Mouse (Mus musculus): ENCODE measurements around the gene Klrc3.
"Not testable (repeated sequence)": the region's sequence is repeated elsewhere in the genome, so short reads cannot be mapped to it uniquely, and the experiment has no call there.

The Klrc3 gene

GRCm38 (mm10) chr6:129643237-129643636 lies at the start of gene Klrc3:
Gene Klrc3, minus strand, starts transcription at chr6:129643337.
- DNase-seq (ENCODE audit: low spot score): not testable (repeated sequence)

GRCm38 (mm10) chr6:129691436-129691835 lies 48.3 kb upstream of the Klrc3 start:
- not testable (repeated sequence) for DNase-seq (ENCODE audit: low spot score)

- no peak for DNase-seq (ENCODE audit: low spot score)
Measured at GRCm38 (mm10) chr6:129680379-129680778, 37.2 kb upstream of the Klrc3 start.

GRCm38 (mm10) chr6:129678873-129679272 lies 35.7 kb upstream of the Klrc3 start, which contains the start of gene Klrc1:
Gene Klrc1, minus strand, starts transcription at chr6:129678973.
- DNase-seq (ENCODE audit: low spot score): no peak

DNA sequence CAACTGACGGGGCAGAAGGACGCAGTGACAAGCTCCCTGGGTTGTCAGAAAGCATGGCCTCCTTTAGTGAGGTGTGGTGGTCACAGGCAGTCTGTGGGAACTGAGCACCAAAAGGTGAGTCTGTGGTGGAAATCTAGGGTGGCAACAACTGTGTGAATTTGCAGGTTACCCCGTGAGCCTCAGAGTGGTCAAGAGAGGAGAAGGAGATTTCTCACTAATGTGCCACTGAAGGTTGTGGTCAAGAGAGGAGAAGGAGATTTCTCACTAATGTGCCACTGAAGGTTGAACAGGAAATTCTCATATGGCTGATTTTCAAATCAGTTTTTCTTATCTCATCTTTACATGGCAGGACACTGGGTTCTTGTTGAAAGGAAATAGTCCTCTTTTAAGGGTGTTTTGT lies 18.2 kb upstream of the Klrc3 start:
- DNase-seq (ENCODE audit: low spot score): not testable (repeated sequence)

DNA sequence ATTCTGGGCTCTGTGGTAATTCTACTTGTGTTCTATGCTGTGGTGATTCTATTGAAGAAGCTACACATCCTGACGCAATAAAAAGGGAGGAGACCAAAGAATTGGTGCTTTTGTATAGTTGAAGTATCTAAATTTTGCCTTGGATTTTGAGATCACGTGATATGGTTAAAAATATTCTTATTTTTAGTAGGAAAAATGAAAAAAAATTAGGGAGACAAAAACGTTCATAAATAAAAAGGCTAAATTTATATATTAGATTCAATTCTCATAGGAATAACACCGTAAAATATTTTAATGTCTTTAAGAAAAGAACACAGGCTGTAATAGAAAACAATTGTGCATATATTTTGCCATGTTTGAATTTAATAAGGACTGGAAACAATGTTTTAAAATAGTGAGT lies 17.5 kb upstream of the Klrc3 start, which contains the start of gene Klrc2:
TSS of gene Klrc2 (minus strand) at position 101 of the 400 bp plus-strand sequence.
- DNase-seq (ENCODE audit: low spot score): not testable (repeated sequence)

DNA sequence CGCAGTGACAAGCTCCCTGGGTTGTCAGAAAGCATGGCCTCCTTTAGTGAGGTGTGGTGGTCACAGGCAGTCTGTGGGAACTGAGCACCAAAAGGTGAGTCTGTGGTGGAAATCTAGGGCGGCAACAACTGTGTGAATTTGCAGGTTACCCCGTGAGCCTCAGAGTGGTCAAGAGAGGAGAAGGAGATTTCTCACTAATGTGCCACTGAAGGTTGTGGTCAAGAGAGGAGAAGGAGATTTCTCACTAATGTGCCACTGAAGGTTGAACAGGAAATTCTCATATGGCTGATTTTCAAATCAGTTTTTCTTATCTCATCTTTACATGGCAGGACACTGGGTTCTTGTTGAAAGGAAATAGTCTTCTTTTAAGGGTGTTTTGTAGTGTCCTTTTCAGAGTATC lies 917 bp upstream of the Klrc3 start:
- not testable (repeated sequence) for DNase-seq (ENCODE audit: low spot score)

DNA sequence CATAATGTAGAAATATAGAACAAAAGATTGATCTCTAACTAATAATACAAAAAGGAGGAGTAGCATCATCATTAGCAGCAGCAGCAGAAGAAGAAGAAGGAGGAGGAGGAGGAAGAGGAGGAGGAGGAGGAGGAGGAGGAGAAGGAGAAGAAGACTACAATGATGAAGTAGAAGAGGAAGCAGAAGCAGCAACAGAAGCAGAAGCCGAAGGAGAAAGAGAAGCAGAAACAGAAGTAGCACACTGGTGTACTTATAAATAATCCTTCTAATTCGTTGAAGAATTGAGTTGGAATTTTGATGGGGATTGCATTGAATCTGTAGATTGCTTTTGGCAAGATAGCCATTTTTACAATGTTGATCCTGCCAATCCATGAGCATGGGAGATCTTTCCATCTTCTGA lies 12.1 kb downstream of the Klrc3 start:
- DNase-seq (ENCODE audit: low spot score): not testable (repeated sequence)

DNA sequence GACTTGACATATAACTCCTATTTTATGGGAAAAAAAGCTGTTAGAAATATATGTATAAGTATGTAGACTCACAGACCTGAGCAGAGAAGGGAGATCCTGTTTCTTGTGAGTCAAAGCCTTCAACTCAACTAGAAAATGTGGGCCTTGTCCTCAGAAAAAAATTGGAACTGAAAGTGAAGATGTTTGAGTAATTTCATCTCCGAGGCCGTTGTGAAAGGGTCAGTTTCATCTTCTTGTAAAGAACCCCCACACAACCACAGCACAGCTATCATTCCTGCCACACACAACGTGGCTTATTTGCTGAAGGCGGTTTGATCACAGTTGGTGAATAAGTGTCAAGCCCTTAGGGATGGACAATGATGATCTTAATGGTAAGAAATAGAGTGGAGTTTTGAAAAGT lies 19.4 kb downstream of the Klrc3 start, which contains the start of gene Klrk1:
TSS of gene Klrk1 (minus strand) at position 130 of the 400 bp plus-strand sequence.
- no peak for DNase-seq (ENCODE audit: low spot score)

GRCm38 (mm10) chr6:129608372-129608771 lies 34.8 kb downstream of the Klrc3 start:
- no peak for DNase-seq (ENCODE audit: low spot score)

DNA sequence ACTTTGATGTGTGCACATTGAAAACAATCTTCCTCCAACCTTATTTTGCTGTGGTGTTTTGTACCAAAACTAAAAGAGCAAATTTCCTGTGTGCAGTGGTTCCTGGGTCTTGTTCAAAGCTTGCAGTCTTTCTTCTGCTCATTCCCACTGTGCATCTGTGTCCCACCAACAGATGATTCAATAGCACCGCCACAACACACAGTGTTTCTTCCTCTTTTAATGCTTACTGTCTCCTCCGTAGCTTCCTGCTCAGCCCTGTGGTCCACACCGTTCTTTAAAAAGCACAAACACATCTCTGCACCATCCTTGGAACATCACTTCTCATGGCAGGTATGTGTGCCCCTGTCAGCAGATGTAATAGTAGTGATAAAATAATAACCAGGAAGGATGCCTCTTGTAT lies 51.6 kb downstream of the Klrc3 start, which contains the start of gene Klrd1:
TSS of gene Klrd1 (plus strand) at position 275 of the 400 bp plus-strand sequence.
- no peak for DNase-seq (ENCODE audit: low spot score)
